Mouse (Mus musculus): ENCODE measurements around the gene Usp32.

Usp32 gene

DNA sequence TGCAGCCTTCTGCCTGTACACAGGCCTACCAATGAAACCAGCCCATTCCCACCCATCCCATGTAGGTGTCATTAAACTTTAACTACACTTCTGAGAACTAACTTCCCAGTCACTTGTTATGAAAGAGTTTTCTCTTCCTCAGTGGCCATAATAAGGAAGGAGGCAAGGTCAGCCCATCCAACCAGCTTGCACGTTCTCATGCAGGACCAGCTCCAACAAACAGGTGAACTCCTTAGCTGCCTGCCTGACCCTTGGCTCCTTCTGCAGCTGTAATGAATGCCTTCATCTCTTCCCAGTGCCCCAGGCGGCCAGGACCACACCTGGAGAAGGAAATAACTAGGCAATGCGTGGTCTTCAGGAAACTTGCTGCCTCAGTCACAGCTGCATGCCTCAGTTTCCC lies 194.1 kb downstream of the Usp32 start:
- peak; percentile 76 for DNase-seq

DNA sequence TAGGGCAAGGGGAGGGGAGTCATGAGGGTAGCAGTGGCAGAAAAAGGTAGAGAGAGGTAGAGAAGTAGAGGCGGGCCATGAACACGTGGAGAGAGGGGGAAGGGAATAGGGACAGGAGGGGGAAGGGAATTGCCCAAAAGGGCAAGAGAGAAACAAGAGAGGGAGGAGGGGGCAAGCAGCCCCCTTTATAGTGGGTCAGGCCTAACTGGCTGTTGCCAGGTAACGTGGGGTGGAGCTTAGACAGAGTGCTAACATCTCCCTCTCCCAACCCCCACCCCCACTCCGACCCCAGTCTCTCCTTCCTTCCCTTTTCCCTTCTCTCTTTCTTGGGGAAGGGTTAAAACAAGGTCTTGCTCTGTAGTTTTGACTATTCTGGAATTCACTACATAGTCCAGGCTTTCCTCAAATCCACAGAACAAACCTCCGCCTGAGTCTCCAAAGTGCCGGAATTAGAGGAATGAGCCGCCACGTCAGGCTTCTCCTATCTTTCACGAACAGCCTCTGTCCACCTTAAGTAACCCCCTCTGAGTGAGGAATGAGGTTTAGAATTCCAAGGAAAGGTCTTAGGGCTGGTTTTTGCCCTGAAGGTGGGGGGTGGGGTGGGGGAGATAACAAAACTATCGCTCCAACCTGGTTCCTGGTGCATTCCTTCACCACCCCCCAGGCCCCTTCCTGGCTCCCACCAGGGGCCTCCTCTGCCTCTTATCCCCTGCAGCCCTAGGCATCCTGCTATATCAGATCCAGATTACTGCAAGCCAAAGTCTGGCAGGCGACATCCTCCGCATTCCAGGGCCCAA lies 195.1 kb downstream of the Usp32 start:
- no peak for DNase-seq

DNA sequence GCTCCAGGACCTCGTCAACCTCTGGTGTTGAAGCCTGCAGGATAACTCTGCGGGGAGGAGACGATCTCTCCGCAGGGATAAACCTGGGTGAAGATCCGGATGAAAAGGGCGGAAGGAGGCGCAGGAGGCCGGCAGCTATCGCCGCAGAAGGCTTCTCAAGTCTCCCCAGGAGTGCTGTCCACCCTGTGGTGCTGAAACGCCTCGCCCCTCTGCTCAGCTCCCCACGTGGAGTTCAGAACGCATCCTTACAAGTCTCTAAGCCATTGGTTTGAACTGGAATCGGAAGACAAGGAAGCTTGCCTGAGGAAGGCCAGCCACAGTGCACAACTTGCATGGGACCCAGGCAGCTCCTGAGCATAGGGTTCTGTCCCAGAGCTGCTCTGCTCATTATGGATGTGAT lies 196.0 kb downstream of the Usp32 start:
- DNase-seq, result peak; percentile 64

DNA sequence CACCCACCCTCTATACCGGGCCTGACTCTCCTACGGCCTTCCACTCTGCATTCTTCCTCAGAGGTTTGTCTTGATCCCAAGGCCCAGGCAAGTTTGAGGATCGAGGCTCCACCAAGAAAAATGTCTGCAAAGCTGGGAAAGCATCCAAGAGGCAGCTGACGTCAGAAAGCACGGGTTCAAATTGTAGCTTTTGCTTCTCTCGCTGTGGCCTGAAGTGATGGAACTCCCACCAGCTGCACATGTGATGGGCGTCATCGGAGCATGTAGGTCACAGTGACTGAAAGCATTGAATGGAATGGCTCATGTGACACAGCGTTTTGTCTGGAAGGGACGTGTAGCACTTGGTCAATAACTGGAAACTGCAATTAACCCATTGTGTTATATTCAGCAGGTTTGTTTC lies 199.8 kb downstream of the Usp32 start:
- no peak for DNase-seq

DNA sequence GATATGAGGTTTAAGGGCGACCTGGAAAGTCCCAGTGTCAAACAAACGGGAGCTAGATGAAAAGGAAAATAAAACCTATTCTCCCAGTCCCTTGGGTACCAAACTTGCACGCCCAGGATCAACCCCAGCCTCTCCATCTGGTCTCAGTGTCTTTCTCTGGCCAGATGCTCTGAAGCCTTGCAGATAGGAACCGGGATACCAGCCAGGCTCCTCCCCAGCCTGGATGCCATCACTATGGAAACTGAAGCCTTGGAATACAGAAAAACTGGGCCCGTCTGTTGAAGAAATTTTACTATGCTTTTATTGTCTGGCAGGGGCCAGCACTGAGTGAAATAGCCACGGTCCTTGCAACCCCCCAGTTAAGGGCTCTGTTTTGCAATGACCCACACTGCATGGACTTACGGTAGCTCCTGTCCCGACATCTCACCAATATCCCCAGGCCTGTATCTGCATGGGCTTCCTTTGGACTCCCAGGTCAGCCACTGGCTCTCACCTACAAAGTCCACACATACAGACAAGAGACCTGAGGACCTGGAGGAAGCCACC lies 200.4 kb downstream of the Usp32 start:
- DNase-seq, result no peak
